In genomic region chr8:19706918-19707760, GRCm38 (mm10) we compare ENCODE assay signal across 9 mouse cellular contexts. TPM values are rescaled to one million over a fixed set of nuclear protein-coding genes. Genes with fewer than 3 reads are reported as not detected.
DNase-seq lines count a peak whose midpoint lies in the region; ATAC-seq and TF ChIP-seq lines count a peak whose summit lies in the region.
"Not testable (repeated sequence)": the region's sequence is repeated elsewhere in the genome, so short reads cannot be mapped to it uniquely, and the experiment has no call there.
"Had no signal": no experiment of that assay in that cellular context is flagged by ENCODE, and none has a peak within 500 bp of the region (broad histone marks: within the 10 kb centered on the region; RNA-seq: fewer than 3 reads in every experiment).

No protein-coding gene starts in this region.

- TF ChIP-seq POLR2A in CH12.LX (IDR thresholded peaks at IDR 0.05; ENCODE audit: low read depth, low read length); thymus, adult 2 months (IDR thresholded peaks at IDR 0.05; ENCODE audit: control insufficient read depth, extremely low read depth, insufficient read depth, low read length, poor library complexity): not testable (repeated sequence)

- H3K79me2 ChIP-seq in CH12.LX (replicated peaks; ENCODE audit: control insufficient read depth, extremely low read depth, insufficient read depth, poor library complexity, severe bottlenecking): not testable (repeated sequence)

- TF ChIP-seq CTCF in CH12.LX (conservative IDR thresholded peaks at IDR 0.05 in 1 of 2, IDR thresholded peaks at IDR 0.05 in 1 of 2; ENCODE audit: low read depth in 2 of 2, low read length in 2 of 2): peak; percentile 56 to 94
- not testable (repeated sequence) for TF ChIP-seq CTCF in thymus, adult 2 months (IDR thresholded peaks at IDR 0.05; ENCODE audit: borderline replicate concordance, control insufficient read depth, extremely low read depth, insufficient read depth, low read length, poor library complexity)

- not testable (repeated sequence) for H3K9me3 ChIP-seq in CH12.LX (replicated peaks; ENCODE audit: low read length); forebrain, embryonic 11.5 days (ENCODE audit: control insufficient read depth, low read length); liver, embryonic 13.5 days (replicated peaks)

- H3K9ac ChIP-seq in CH12.LX (ENCODE audit: insufficient read depth, low read depth); forebrain, embryonic 11.5 days (ENCODE audit: low read length); liver, embryonic 13.5 days: not testable (repeated sequence)

- intact Hi-C loops in heart, postnatal 10 days (cut with DNase I): not testable (repeated sequence)

- peak overlapping the region; percentile 3 for H3K4me2 ChIP-seq in CH12.LX (ENCODE audit: insufficient read depth, low read depth, poor library complexity, severe bottlenecking)
- H3K4me2 ChIP-seq in forebrain, embryonic 11.5 days (ENCODE audit: low read depth, low read length, severe bottlenecking); liver, embryonic 13.5 days: not testable (repeated sequence)

- not testable (repeated sequence) for H3K4me1 ChIP-seq in CH12.LX (ENCODE audit: control insufficient read depth in 1 of 2, insufficient read depth in 2 of 2); forebrain, embryonic 11.5 days (replicated peaks; ENCODE audit: control insufficient read depth, insufficient read depth, low read length); liver, embryonic 13.5 days (replicated peaks); thymus, adult 2 months (replicated peaks; ENCODE audit: control insufficient read depth, insufficient read depth, low read length)

- TF ChIP-seq EP300 in CH12.LX (IDR thresholded peaks at IDR 0.05; ENCODE audit: low read length): not testable (repeated sequence)

- not testable (repeated sequence) for H3K36me3 ChIP-seq in CH12.LX (replicated peaks in 1 of 2; ENCODE audit: control insufficient read depth in 1 of 2, insufficient read depth in 1 of 2, low read length in 1 of 2); forebrain, embryonic 11.5 days (ENCODE audit: control insufficient read depth, insufficient read depth, low read length); liver, embryonic 13.5 days; thymus, adult 2 months (ENCODE audit: control insufficient read depth, insufficient read depth, low read length)

- not testable (repeated sequence) for TF ChIP-seq RAD21 in CH12.LX (IDR thresholded peaks at IDR 0.05; ENCODE audit: low read depth, low read length)

- peak; percentile 23 for DNase-seq in CH12.LX (ENCODE audit: extremely low read depth)
- DNase-seq in brain, adult 2 months (ENCODE audit: low read depth, low spot score): peak; percentile 30
- DNase-seq in forebrain, embryonic 11.5 days (ENCODE audit: low spot score): peak; percentile 72
- peak; percentile 80 to 88 for DNase-seq in heart, postnatal 10 days
- DNase-seq in kidney, postnatal 36 days: peak; percentile 86 to 95
- peak; percentile 38 for DNase-seq in liver, embryonic 13.5 days
- DNase-seq in ovary, adult 18-20 months (ENCODE audit: low spot score): peak; percentile 77
- peak; percentile 75 for DNase-seq in thymus, adult 2 months

- not testable (repeated sequence) for H3K4me3 ChIP-seq in CH12.LX (replicated peaks in 1 of 3; ENCODE audit: low read depth in 2 of 3, low read length in 2 of 3, poor library complexity in 1 of 3); forebrain, embryonic 11.5 days (ENCODE audit: low read depth, low read length); liver, embryonic 13.5 days (replicated peaks); thymus, adult 2 months (ENCODE audit: control insufficient read depth, insufficient read depth, low read length)

- not testable (repeated sequence) for H3K27ac ChIP-seq in CH12.LX (ENCODE audit: insufficient read depth, low read depth); forebrain, embryonic 11.5 days (ENCODE audit: low read depth, low read length); liver, embryonic 13.5 days; thymus, adult 2 months (ENCODE audit: control insufficient read depth, insufficient read depth, low read length)

- ATAC-seq in forebrain, embryonic 11.5 days (replicated peaks; ENCODE audit: low FRiP score): 0 out of 2 replicates have a peak, but pooled peaks have one; percentile 61
- ATAC-seq in liver, embryonic 13.5 days (ENCODE audit: low read depth): not testable (repeated sequence)

- WGBS in forebrain, embryonic 11.5 days: 76% methylated on average over 7 of the region's 7 CpGs
- 51% methylated on average over 7 of the region's 7 CpGs for WGBS in liver, embryonic 13.5 days (ENCODE audit: insufficient replicate concordance)
- WGBS in thymus, adult 2 months: 75% methylated on average over 7 of the region's 7 CpGs

- in situ Hi-C loops in CH12.LX (cut with MboI; ENCODE audit: low pct_ligation_motif_present, low pct_unique_long_range_greater_than_20kb, low sequenced_read_pairs): not testable (repeated sequence)

- dilution Hi-C loops in CH12.LX (cut with MboI; ENCODE audit: extremely low pct_ligation_motif_present, extremely low pct_unique_long_range_greater_than_20kb, low sequenced_read_pairs): not testable (repeated sequence)

- not testable (repeated sequence) for H3K27me3 ChIP-seq in CH12.LX (replicated peaks); forebrain, embryonic 11.5 days (ENCODE audit: control insufficient read depth, insufficient read depth, low read length); liver, embryonic 13.5 days; thymus, adult 2 months (ENCODE audit: control insufficient read depth, insufficient read depth, low read length)

RNA-seq across cellular contexts. Expression of gene 4930467E23Rik, which starts 22.2 kb away (rescaled TPM):
- total RNA-seq in CH12.LX (2012; rRNA removed) (not detected in 2 replicates), CH12.LX (2014; rRNA removed) (not detected in 2 replicates)
- polyA plus RNA-seq in CH12.LX (2012; ENCODE audit: insufficient read length, low read depth): not detected in 2 replicates
- polyA plus RNA-seq in forebrain, embryonic 11.5 days (2014; fragmentation: Nextera tagmentation; extraction: Ambion mirVana): not detected in 2 replicates
- under 1 TPM; 0.25 to 0.41 TPM for total RNA-seq in heart, postnatal 10 days (2021)
- not detected in 2 replicates for polyA plus RNA-seq in liver, embryonic 13.5 days (2015; fragmentation: Nextera tagmentation; extraction: Ambion mirVana)
- polyA plus RNA-seq in thymus, adult 2 months (2012; rRNA removed): not detected in 2 replicates
- polyA plus RNA-seq: heart, embryonic 14.5 days had no signal

Comparison
In these comparisons a context has a peak if more than half of its experiments do, and no peak if none do; other contexts are left out.
1. DNase-seq: peak in every context shown above with its lines; median percentile 90 in kidney, postnatal 36 days; 84 in heart, postnatal 10 days; 77 in ovary, adult 18-20 months; 75 in thymus, adult 2 months; 72 in forebrain, embryonic 11.5 days; 38 in liver, embryonic 13.5 days; 30 in brain, adult 2 months; 23 in CH12.LX.